Mouse (Mus musculus): Measurements from ENCODE around the gene Olfr45.
"Not testable (repeated sequence)": the region's sequence is repeated elsewhere in the genome, so short reads cannot be mapped to it uniquely, and the experiment has no call there.

DNA sequence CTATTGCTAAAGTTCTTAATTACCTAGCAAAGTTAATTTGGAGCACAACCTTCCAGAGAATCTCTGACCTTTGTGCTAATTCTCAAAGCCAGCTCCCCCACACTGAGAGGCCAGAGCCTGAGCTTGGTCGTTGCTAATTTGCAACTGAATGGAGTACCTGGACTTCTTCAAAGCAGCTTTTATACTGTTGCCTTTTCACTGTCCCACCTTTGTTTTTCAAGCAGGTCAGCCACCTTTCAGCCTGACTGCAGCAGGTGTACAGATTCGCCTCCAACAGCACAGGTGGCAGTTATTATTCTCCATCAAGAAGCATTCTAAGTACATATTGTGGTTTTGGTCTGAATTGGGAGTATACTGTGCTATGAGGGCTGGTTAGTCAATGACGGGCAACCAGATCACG, 2.2 kb upstream of the Olfr45 start:
- TF ChIP-seq CHD2 (IDR thresholded peaks at IDR 0.05; ENCODE audit: low read depth, low read length); HCFC1 (IDR thresholded peaks at IDR 0.05; ENCODE audit: borderline replicate concordance, insufficient read depth, low read length): not testable (repeated sequence)

All from ES-E14 (cell line).